8 mouse cellular contexts compared by ENCODE assay signal in genomic region chr11:3914109-3914840, GRCm38 (mm10). TPM values are rescaled to one million over a fixed set of nuclear protein-coding genes. Genes with fewer than 3 reads are reported as not detected.
A peak's percentile ranks its signal among the peaks of the same experiment; 100 is the strongest.
DNase-seq lines count a peak whose midpoint lies in the region; ATAC-seq lines count a peak whose summit lies in the region.

Gene Slc35e4, minus strand, starts transcription at chr11:3914664.

- no peaks in the 10 kb centered on the region for H3K9me3 ChIP-seq in forebrain, embryonic 11.5 days (ENCODE audit: control insufficient read depth, low read length)
- no peaks in the 10 kb centered on the region for H3K9me3 ChIP-seq in heart, embryonic 16.5 days (replicated peaks; ENCODE audit: control insufficient read depth, low read length)
- H3K9me3 ChIP-seq in liver, embryonic 15.5 days (replicated peaks): no peaks in the 10 kb centered on the region
- H3K9me3 ChIP-seq in neural tube, embryonic 11.5 days (ENCODE audit: control insufficient read depth, low read length): no peaks in the 10 kb centered on the region
- no peaks in the 10 kb centered on the region for H3K9me3 ChIP-seq in stomach, embryonic 16.5 days (replicated peaks; ENCODE audit: control insufficient read depth, low read length)

- peak within 1 kb of the TSS; percentile 91 for H3K4me2 ChIP-seq in forebrain, embryonic 11.5 days (ENCODE audit: low read depth, low read length, severe bottlenecking)
- H3K4me2 ChIP-seq in heart, embryonic 16.5 days (ENCODE audit: low read depth, low read length): peak within 1 kb of the TSS; percentile 98
- H3K4me2 ChIP-seq in liver, embryonic 15.5 days: peak within 1 kb of the TSS; percentile 77
- peak within 1 kb of the TSS; percentile 66 for H3K4me2 ChIP-seq in neural tube, embryonic 11.5 days (ENCODE audit: low read depth)
- peak within 1 kb of the TSS; percentile 93 for H3K4me2 ChIP-seq in stomach, embryonic 16.5 days (ENCODE audit: low read depth, low read length)

- H3K4me1 ChIP-seq in forebrain, embryonic 11.5 days (replicated peaks; ENCODE audit: control insufficient read depth, insufficient read depth, low read length): peaks cover 16% of the 10 kb centered on the region
- H3K4me1 ChIP-seq in heart, embryonic 16.5 days (ENCODE audit: control insufficient read depth, insufficient read depth, low read length): peaks cover 42% of the 10 kb centered on the region
- H3K4me1 ChIP-seq in liver, embryonic 15.5 days (replicated peaks): peaks cover 19% of the 10 kb centered on the region
- H3K4me1 ChIP-seq in neural tube, embryonic 11.5 days (ENCODE audit: control insufficient read depth, insufficient read depth, low read length): peaks cover 12% of the 10 kb centered on the region
- peaks cover 20% of the 10 kb centered on the region for H3K4me1 ChIP-seq in stomach, embryonic 16.5 days (ENCODE audit: control insufficient read depth, insufficient read depth, low read length)

- 0 out of 2 replicates have a peak within 1 kb of the TSS, but pooled peaks have one; percentile 3 for H3K27ac ChIP-seq in forebrain, embryonic 11.5 days (ENCODE audit: low read depth, low read length)
- H3K27ac ChIP-seq in heart, embryonic 16.5 days (ENCODE audit: low read length): peak within 1 kb of the TSS; percentile 51
- H3K27ac ChIP-seq in liver, embryonic 15.5 days (replicated peaks): no peak within 1 kb of the TSS; the same call in 1 of the 2 replicates
- H3K27ac ChIP-seq in neural tube, embryonic 11.5 days (ENCODE audit: low read depth, low read length): peak within 1 kb of the TSS; percentile 47; the same call in 1 of the 2 replicates
- H3K27ac ChIP-seq in stomach, embryonic 16.5 days (ENCODE audit: low read length): peak within 1 kb of the TSS; percentile 73

- no peaks in the 10 kb centered on the region for H3K36me3 ChIP-seq in forebrain, embryonic 11.5 days (ENCODE audit: control insufficient read depth, insufficient read depth, low read length)
- H3K36me3 ChIP-seq in heart, embryonic 16.5 days (ENCODE audit: control insufficient read depth, insufficient read depth): 0 out of 2 replicates have a peak, but pooled peaks cover 7% of the 10 kb centered on the region
- no peaks in the 10 kb centered on the region for H3K36me3 ChIP-seq in liver, embryonic 15.5 days (replicated peaks)
- no peaks in the 10 kb centered on the region for H3K36me3 ChIP-seq in neural tube, embryonic 11.5 days (ENCODE audit: control insufficient read depth, insufficient read depth, low read length)
- no peaks in the 10 kb centered on the region for H3K36me3 ChIP-seq in stomach, embryonic 16.5 days (ENCODE audit: control insufficient read depth, insufficient read depth, low read length)

- WGBS in forebrain, embryonic 11.5 days: under 1% methylated on average over 28 of the region's 28 CpGs
- under 1% methylated on average over 28 of the region's 28 CpGs for WGBS in heart, embryonic 16.5 days
- WGBS in liver, embryonic 15.5 days (ENCODE audit: insufficient replicate concordance): under 1% methylated on average over 28 of the region's 28 CpGs
- 0% methylated on average over 27 of the region's 28 CpGs for WGBS in neural tube, embryonic 11.5 days
- under 1% methylated on average over 28 of the region's 28 CpGs for WGBS in stomach, embryonic 16.5 days

- DNase-seq in CD8-positive naive resting alpha-beta T cell, adult 2 months (ENCODE audit: low read depth in 2 of 2, low spot score in 2 of 2): peak; percentile 73 to 74
- DNase-seq in c-Kit-positive CD71-negative TER-119-negative erythroid progenitor cells, embryonic 14.5 days (ENCODE audit: low read depth): peak; percentile 76
- peak; percentile 95 for DNase-seq in forebrain, embryonic 11.5 days (ENCODE audit: low spot score)
- peak; percentile 85 to 92 for DNase-seq in kidney, postnatal 25 days
- peak; percentile 85 for DNase-seq in neural tube, embryonic 11.5 days (ENCODE audit: low spot score)

- H3K4me3 ChIP-seq in forebrain, embryonic 11.5 days (ENCODE audit: low read depth, low read length): peak within 1 kb of the TSS; percentile 54
- peak within 1 kb of the TSS; percentile 65 for H3K4me3 ChIP-seq in heart, embryonic 16.5 days (ENCODE audit: low read length)
- peak within 1 kb of the TSS; percentile 55 for H3K4me3 ChIP-seq in liver, embryonic 15.5 days (replicated peaks)
- H3K4me3 ChIP-seq in neural tube, embryonic 11.5 days (ENCODE audit: low read depth, low read length): peak within 1 kb of the TSS; percentile 48
- H3K4me3 ChIP-seq in stomach, embryonic 16.5 days (replicated peaks; ENCODE audit: low read length): peak within 1 kb of the TSS; percentile 62

- peaks cover 2% of the 10 kb centered on the region; the same call in 1 of the 2 replicates for H3K27me3 ChIP-seq in forebrain, embryonic 11.5 days (ENCODE audit: control insufficient read depth, insufficient read depth, low read length)
- peaks cover 4% of the 10 kb centered on the region; the same call in 1 of the 2 replicates for H3K27me3 ChIP-seq in heart, embryonic 16.5 days (ENCODE audit: control insufficient read depth, insufficient read depth, low read length)
- peaks cover 61% of the 10 kb centered on the region for H3K27me3 ChIP-seq in liver, embryonic 15.5 days
- 0 out of 2 replicates have a peak, but pooled peaks cover 5% of the 10 kb centered on the region for H3K27me3 ChIP-seq in neural tube, embryonic 11.5 days (ENCODE audit: control insufficient read depth, insufficient read depth, low read length)
- no peaks in the 10 kb centered on the region for H3K27me3 ChIP-seq in stomach, embryonic 16.5 days (ENCODE audit: control insufficient read depth, insufficient read depth, low read length)

- peak; percentile 63 for ATAC-seq in forebrain, embryonic 11.5 days (replicated peaks; ENCODE audit: low FRiP score)
- ATAC-seq in heart, embryonic 16.5 days (replicated peaks; ENCODE audit: extremely low read depth, insufficient read depth, low FRiP score): peak; percentile 53
- ATAC-seq in liver, embryonic 15.5 days (ENCODE audit: insufficient read depth): peak; percentile 41
- ATAC-seq in neural tube, embryonic 11.5 days (ENCODE audit: insufficient read depth, low FRiP score, low TSS enrichment): peak; percentile 48
- ATAC-seq in stomach, embryonic 16.5 days (ENCODE audit: insufficient read depth, low FRiP score): peak; percentile 66

- peak within 1 kb of the TSS; percentile 63 for H3K9ac ChIP-seq in forebrain, embryonic 11.5 days (ENCODE audit: low read length)
- peak within 1 kb of the TSS; percentile 74 for H3K9ac ChIP-seq in heart, embryonic 16.5 days (ENCODE audit: low read length)
- peak within 1 kb of the TSS; percentile 8; the same call in 1 of the 2 replicates for H3K9ac ChIP-seq in liver, embryonic 15.5 days
- peak within 1 kb of the TSS; percentile 42 for H3K9ac ChIP-seq in neural tube, embryonic 11.5 days (ENCODE audit: low read length)
- H3K9ac ChIP-seq in stomach, embryonic 16.5 days (ENCODE audit: low read length): peak within 1 kb of the TSS; percentile 73

RNA-seq across cellular contexts. Expression of gene Slc35e4, which starts in this region (rescaled TPM):
- 3.5 and 3.9 TPM in 2 replicates for polyA plus RNA-seq in forebrain, embryonic 11.5 days (2014; fragmentation: Nextera tagmentation; extraction: Ambion mirVana)
- 4.2 and 4.3 TPM in 2 replicates for polyA plus RNA-seq in heart, embryonic 16.5 days (2015; fragmentation: Nextera tagmentation; extraction: Ambion mirVana)
- 0.43 and 0.44 TPM in 2 replicates for polyA plus RNA-seq in liver, embryonic 15.5 days (2015; fragmentation: Nextera tagmentation; extraction: Ambion mirVana)
- 3.9 and 4.5 TPM in 2 replicates for polyA plus RNA-seq in neural tube, embryonic 11.5 days (2014; fragmentation: Nextera tagmentation; extraction: Ambion mirVana)
- polyA plus RNA-seq in stomach, embryonic 16.5 days (2015; fragmentation: Nextera tagmentation; extraction: Ambion mirVana): 6.4 and 7.9 TPM in 2 replicates

Comparison
In these comparisons a context has a peak if more than half of its experiments do, and no peak if none do; other contexts are left out.
1. Peak in ATAC-seq, H3K4me3 ChIP-seq, H3K9ac ChIP-seq and H3K4me2 ChIP-seq in liver, embryonic 15.5 days; RNA of the gene not detected or under 1 TPM.
2. H3K9ac ChIP-seq: peak in every context shown above with its lines; median percentile 74 in heart, embryonic 16.5 days; 73 in stomach, embryonic 16.5 days; 63 in forebrain, embryonic 11.5 days; 42 in neural tube, embryonic 11.5 days; 8 in liver, embryonic 15.5 days.